Mouse (Mus musculus): ENCODE results near the gene Tex2.

DNA sequence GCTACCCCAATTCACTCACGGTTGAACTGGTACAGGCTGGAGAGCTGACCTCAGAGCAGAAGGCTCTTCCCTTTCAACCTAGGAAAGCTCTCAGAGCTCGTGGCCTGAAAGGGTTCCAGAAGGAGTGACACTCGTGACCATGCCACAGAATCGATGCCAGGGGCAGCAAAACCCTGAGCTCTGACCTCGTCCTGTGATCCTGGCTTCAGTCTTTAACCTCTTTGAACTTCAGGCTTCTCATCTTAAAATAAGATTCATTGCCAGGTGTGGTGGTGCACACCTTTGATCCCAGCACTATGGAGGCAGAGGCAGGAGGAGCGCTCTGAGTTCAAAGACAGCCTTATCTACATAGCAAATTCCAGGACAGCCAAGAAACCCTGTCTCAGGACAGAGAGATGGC lies 5.9 kb downstream of the Tex2 start:
- TF ChIP-seq CTCF (IDR thresholded peaks at IDR 0.05; ENCODE audit: control insufficient read depth, insufficient read depth, low read length) (no peak), POLR2A (IDR thresholded peaks at IDR 0.05; ENCODE audit: borderline replicate concordance, control insufficient read depth, low read depth, low read length) (no peak)

Measured in bone marrow, adult 2 months (tissue).